In the genomic region with DNA sequence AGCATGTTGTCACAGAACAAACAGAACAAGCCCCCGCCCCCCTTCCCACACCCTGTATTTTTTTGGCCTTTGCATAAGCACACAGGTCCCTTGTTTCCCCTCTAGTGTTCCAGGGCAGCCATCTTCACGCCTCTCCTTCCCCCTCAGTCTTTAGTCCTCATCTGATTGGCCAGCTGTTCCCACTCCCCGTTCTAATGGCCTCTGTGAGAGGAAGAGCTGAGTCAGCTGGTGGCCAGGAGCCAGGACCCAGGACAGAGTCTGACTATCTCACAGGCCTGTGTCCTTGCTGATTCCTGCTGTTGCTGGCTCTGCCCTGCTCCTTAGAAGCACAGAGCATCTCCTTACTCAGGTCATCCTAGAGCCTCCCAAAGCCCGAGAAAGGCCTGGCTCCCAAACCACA, we compare ENCODE assay signal across 8 mouse cellular contexts. TPM values are rescaled to one million over a fixed set of nuclear protein-coding genes. Genes with fewer than 3 reads are reported as not detected.
DNase-seq lines count a peak whose midpoint lies in the region; ATAC-seq and TF ChIP-seq lines count a peak whose summit lies in the region.

No protein-coding gene starts in this region.

- no peak overlapping the region for H3K4me3 ChIP-seq in midbrain, embryonic 13.5 days (replicated peaks)
- H3K4me3 ChIP-seq in midbrain, embryonic 11.5 days (ENCODE audit: low read depth, low read length): no peak overlapping the region
- no peak overlapping the region for H3K4me3 ChIP-seq in heart, embryonic 15.5 days
- H3K4me3 ChIP-seq in neural tube, embryonic 14.5 days (ENCODE audit: low read depth, low read length): no peak overlapping the region
- H3K4me3 ChIP-seq in left cerebral cortex, adult 2 months: no peak overlapping the region

- no peak for DNase-seq in midbrain, embryonic 11.5 days (ENCODE audit: low spot score, missing footprints)
- DNase-seq in adrenal gland, postnatal 14 days: peak; percentile 90
- DNase-seq in kidney, postnatal 36 days: peak; percentile 90 to 92
- DNase-seq in left cerebral cortex, adult 2 months (ENCODE audit: extremely low spot score in 1 of 2, low spot score in 2 of 2): no peak
- DNase-seq in frontal cortex, adult 2 months (ENCODE audit: extremely low spot score in 1 of 2, low spot score in 1 of 2): no peak

- H3K36me3 ChIP-seq in midbrain, embryonic 13.5 days: no peaks in the 10 kb centered on the region
- no peaks in the 10 kb centered on the region for H3K36me3 ChIP-seq in midbrain, embryonic 11.5 days (ENCODE audit: control insufficient read depth, insufficient read depth, low read length)
- H3K36me3 ChIP-seq in heart, embryonic 15.5 days: no peaks in the 10 kb centered on the region
- H3K36me3 ChIP-seq in neural tube, embryonic 14.5 days (ENCODE audit: control insufficient read depth, insufficient read depth, low read length): no peaks in the 10 kb centered on the region

- no peak overlapping the region for H3K9ac ChIP-seq in midbrain, embryonic 13.5 days (replicated peaks)
- H3K9ac ChIP-seq in midbrain, embryonic 11.5 days (ENCODE audit: low read length): no peak overlapping the region
- no peak overlapping the region for H3K9ac ChIP-seq in heart, embryonic 15.5 days
- H3K9ac ChIP-seq in neural tube, embryonic 14.5 days (replicated peaks; ENCODE audit: low read depth, low read length): no peak overlapping the region

- intact Hi-C loops in left cerebral cortex, adult 2 months (cut with DNase I): no loop called here

- WGBS in midbrain, embryonic 13.5 days: 64% methylated on average over 4 of the region's 4 CpGs
- 66% methylated on average over 4 of the region's 4 CpGs for WGBS in midbrain, embryonic 11.5 days
- WGBS in heart, embryonic 15.5 days: 41% methylated on average over 4 of the region's 4 CpGs
- 46% methylated on average over 4 of the region's 4 CpGs for WGBS in neural tube, embryonic 14.5 days

- H3K27me3 ChIP-seq in midbrain, embryonic 13.5 days: no peaks in the 10 kb centered on the region
- no peaks in the 10 kb centered on the region for H3K27me3 ChIP-seq in midbrain, embryonic 11.5 days (ENCODE audit: control insufficient read depth, insufficient read depth, low read length)
- H3K27me3 ChIP-seq in heart, embryonic 15.5 days: no peaks in the 10 kb centered on the region
- H3K27me3 ChIP-seq in neural tube, embryonic 14.5 days (ENCODE audit: control insufficient read depth, insufficient read depth, low read length): no peaks in the 10 kb centered on the region

- no peak for TF ChIP-seq CTCF in left cerebral cortex, adult 2 months (IDR thresholded peaks at IDR 0.05)

- no peak overlapping the region for H3K4me2 ChIP-seq in midbrain, embryonic 13.5 days (replicated peaks)
- no peak overlapping the region for H3K4me2 ChIP-seq in midbrain, embryonic 11.5 days
- no peak overlapping the region for H3K4me2 ChIP-seq in heart, embryonic 15.5 days
- no peak overlapping the region for H3K4me2 ChIP-seq in neural tube, embryonic 14.5 days (ENCODE audit: low read depth, low read length)

- ATAC-seq in midbrain, embryonic 13.5 days: 0 out of 2 replicates have a peak, but pooled peaks have one; percentile 55
- no peak for ATAC-seq in midbrain, embryonic 11.5 days (ENCODE audit: low FRiP score)
- peak; percentile 81 for ATAC-seq in heart, embryonic 15.5 days (replicated peaks; ENCODE audit: insufficient number of reproducible peaks, insufficient read depth, low FRiP score, low read depth)
- ATAC-seq in neural tube, embryonic 14.5 days (ENCODE audit: low read depth): peak; percentile 78

- peaks cover 15% of the 10 kb centered on the region for H3K4me1 ChIP-seq in midbrain, embryonic 13.5 days (replicated peaks)
- H3K4me1 ChIP-seq in midbrain, embryonic 11.5 days (ENCODE audit: control insufficient read depth, insufficient read depth, low read length): peaks cover 16% of the 10 kb centered on the region
- H3K4me1 ChIP-seq in heart, embryonic 15.5 days (replicated peaks): peaks cover 21% of the 10 kb centered on the region
- H3K4me1 ChIP-seq in neural tube, embryonic 14.5 days (ENCODE audit: control insufficient read depth, insufficient read depth, low read length): no peaks in the 10 kb centered on the region

- no peak overlapping the region for H3K27ac ChIP-seq in midbrain, embryonic 13.5 days
- no peak overlapping the region for H3K27ac ChIP-seq in midbrain, embryonic 11.5 days (ENCODE audit: low read depth, low read length)
- no peak overlapping the region for H3K27ac ChIP-seq in heart, embryonic 15.5 days
- H3K27ac ChIP-seq in neural tube, embryonic 14.5 days (ENCODE audit: low read depth, low read length): no peak overlapping the region
- H3K27ac ChIP-seq in left cerebral cortex, adult 2 months: no peak overlapping the region

- H3K9me3 ChIP-seq in midbrain, embryonic 13.5 days: no peaks in the 10 kb centered on the region
- H3K9me3 ChIP-seq in midbrain, embryonic 11.5 days (ENCODE audit: control insufficient read depth, low read length): no peaks in the 10 kb centered on the region
- no peaks in the 10 kb centered on the region for H3K9me3 ChIP-seq in heart, embryonic 15.5 days (replicated peaks)
- H3K9me3 ChIP-seq in neural tube, embryonic 14.5 days (ENCODE audit: control insufficient read depth, low read length): no peaks in the 10 kb centered on the region

RNA-seq across cellular contexts. Expression of gene Mical3, which starts 13.3 kb away (rescaled TPM):
- polyA plus RNA-seq in midbrain, embryonic 13.5 days (2015; fragmentation: Nextera tagmentation; extraction: Ambion mirVana): 29.7 and 35.7 TPM in 2 replicates
- 11.8 and 12.8 TPM in 2 replicates for polyA plus RNA-seq in midbrain, embryonic 11.5 days (2014; fragmentation: Nextera tagmentation; extraction: Ambion mirVana)
- 56.9 and 59.6 TPM in 2 replicates for total RNA-seq in adrenal gland, postnatal 14 days (2021)
- 25.0 and 26.6 TPM in 2 replicates for polyA plus RNA-seq in heart, embryonic 15.5 days (2015; fragmentation: Nextera tagmentation; extraction: Ambion mirVana)
- polyA plus RNA-seq in neural tube, embryonic 14.5 days (2014; fragmentation: Nextera tagmentation; extraction: Ambion mirVana): 47.3 and 68.8 TPM in 2 replicates
- total RNA-seq in left cerebral cortex, adult 2 months (2021): 100 to 1,000 TPM; 127 to 141 TPM
- polyA plus RNA-seq in frontal cortex, adult 2 months (2012; rRNA removed): 63.6 and 64.3 TPM in 2 replicates

RNA-seq across cellular contexts. Expression of gene Pex26, which starts 39.4 kb away (rescaled TPM):
- polyA plus RNA-seq in midbrain, embryonic 13.5 days (2015; fragmentation: Nextera tagmentation; extraction: Ambion mirVana): 13.0 and 14.5 TPM in 2 replicates
- polyA plus RNA-seq in midbrain, embryonic 11.5 days (2014; fragmentation: Nextera tagmentation; extraction: Ambion mirVana): 5.7 and 5.8 TPM in 2 replicates
- 11.9 and 12.7 TPM in 2 replicates for total RNA-seq in adrenal gland, postnatal 14 days (2021)
- 5.6 and 7.2 TPM in 2 replicates for polyA plus RNA-seq in heart, embryonic 15.5 days (2015; fragmentation: Nextera tagmentation; extraction: Ambion mirVana)
- polyA plus RNA-seq in neural tube, embryonic 14.5 days (2014; fragmentation: Nextera tagmentation; extraction: Ambion mirVana): 12.7 and 13.7 TPM in 2 replicates
- total RNA-seq in left cerebral cortex, adult 2 months (2021): 10 to 100 TPM; 15.0 to 15.1 TPM
- polyA plus RNA-seq in frontal cortex, adult 2 months (2012; rRNA removed): 13.7 and 14.0 TPM in 2 replicates

Comparison
In these comparisons a context has a peak if more than half of its experiments do, and no peak if none do; other contexts are left out.
1. DNase-seq: peak in adrenal gland, postnatal 14 days (single experiment) and kidney, postnatal 36 days (2 of 2); none in midbrain, embryonic 11.5 days (single experiment), left cerebral cortex, adult 2 months (0 of 2) and frontal cortex, adult 2 months (0 of 2).